Mouse (Mus musculus) liver, embryonic 14.5 days (tissue): ENCODE results near the gene Nbeal2.

Experiments used
- CTCF ChIP-seq: IDR thresholded peaks from 2 replicates; pipeline ENCODE4 v1.5.1; 2016; ENCODE audit warnings: antibody characterized with exemption, low read depth, control low read depth
- EP300 ChIP-seq: IDR thresholded peaks from 2 replicates; pipeline ENCODE4 v1.6.1; 2016; ENCODE audit warnings: antibody characterized with exemption, low read depth

GRCm38 (mm10) chr9:110702848-110703247 is 48.9 kb upstream of the Nbeal2 start:
- TF ChIP-seq CTCF = no peak
- no peak for TF ChIP-seq EP300
